Mouse (Mus musculus) frontal cortex, postnatal 25 days (tissue): ENCODE results near the gene Prom1.

Source experiments
- DNase-seq, 2 experiments: peaks; one replicate each; pipeline ENCODE4 v3.0.0; 2022; ENCODE audit warnings: low spot score in 2 of 2

The Prom1 gene

DNA sequence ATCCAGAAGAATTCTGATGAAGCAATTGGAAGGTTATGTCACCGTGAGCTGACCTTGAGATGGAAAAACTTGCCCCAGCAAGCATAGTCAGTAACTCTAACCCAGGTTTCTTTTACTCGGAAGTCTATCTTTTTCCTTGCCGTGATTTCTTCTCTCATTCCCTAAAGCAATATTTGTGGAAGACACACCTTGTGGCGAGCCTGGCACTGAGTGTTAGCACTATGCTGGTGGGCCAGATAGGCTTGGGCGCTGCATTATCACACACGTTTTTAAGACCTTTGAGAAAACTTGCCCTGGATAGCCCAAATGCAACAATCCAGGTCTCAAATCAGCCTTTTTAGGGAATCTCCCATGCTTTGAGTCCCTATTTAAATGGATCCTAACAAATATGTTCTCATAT is 127.7 kb downstream of the Prom1 start:
- no peak for DNase-seq

DNA sequence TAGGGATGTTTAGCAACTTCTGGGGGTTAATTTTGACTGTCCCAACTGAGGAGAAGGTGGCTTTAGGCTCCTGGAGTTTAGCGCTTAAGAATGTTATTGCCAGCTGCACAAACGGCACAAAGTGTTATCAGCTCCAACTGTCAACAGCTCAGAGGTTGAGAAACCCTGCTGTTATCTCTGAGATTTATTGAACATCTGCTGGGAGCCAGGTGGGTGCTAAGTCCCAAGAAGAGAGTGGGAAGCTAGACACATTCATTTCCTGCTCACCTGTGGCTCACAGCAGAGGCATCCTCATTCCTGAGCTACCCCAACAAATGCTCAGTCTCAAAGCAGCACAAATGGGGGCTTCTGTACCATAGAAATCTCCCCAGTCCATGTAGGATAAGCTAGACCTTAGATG is 130.7 kb downstream of the Prom1 start:
- no peak for DNase-seq

DNA sequence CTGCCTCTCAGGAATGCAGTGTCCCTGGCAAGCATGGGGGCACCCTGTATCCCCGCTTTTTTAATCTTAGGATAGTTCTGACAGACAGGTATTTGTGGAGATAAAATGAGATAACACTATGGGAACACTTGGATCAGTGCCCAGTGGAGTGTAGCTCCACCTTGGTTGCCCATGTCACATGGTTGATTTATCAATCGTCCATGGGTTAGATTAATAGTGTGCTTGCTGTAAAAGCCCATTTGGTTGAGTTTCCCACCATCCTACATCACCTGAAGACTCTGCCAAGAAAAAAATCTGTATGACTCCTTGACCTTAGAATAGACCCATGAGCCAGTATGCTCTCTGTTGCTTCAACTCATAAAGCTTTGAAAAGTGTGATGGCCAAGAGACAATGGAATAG is 131.3 kb downstream of the Prom1 start:
- DNase-seq, result no peak

DNA sequence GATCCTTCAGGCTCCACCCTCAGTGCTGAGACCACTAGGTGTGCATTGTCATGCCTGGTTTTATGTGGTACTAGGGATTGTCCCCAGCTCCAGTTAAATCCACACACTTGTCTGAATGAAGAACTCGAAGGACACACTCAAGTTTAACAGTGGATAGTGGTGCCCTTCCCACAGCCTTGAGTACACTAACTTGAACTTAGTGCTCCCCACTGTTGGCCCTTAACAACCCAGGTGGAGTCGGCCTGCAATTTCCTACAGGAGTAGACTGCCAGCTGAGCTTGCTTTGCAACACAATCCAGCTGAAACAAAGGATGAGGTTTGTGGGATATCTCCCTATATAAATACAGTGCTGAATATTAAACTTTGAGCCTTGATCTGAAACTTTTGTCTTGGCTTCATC is 133.2 kb downstream of the Prom1 start:
- DNase-seq, result no peak

DNA sequence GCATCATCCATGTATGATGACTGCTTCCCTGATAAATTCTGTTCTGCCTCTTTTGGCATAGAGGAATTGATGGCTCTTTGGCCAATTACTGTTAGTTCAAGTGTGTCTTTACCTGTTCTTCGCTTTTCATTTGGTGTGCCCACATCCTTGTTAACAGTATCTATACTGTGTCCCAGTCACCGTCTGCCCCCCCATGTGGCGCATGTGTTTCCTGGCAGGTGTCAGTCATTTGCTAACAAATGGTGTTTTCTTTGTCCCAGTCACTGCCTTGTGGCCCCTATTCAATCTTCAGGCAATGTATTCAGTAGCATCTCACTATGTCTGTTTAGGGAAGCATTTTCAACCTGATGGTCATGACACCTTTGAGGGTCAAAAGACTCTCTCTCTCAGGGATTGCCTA is 140.8 kb downstream of the Prom1 start:
- no peak for DNase-seq

DNA sequence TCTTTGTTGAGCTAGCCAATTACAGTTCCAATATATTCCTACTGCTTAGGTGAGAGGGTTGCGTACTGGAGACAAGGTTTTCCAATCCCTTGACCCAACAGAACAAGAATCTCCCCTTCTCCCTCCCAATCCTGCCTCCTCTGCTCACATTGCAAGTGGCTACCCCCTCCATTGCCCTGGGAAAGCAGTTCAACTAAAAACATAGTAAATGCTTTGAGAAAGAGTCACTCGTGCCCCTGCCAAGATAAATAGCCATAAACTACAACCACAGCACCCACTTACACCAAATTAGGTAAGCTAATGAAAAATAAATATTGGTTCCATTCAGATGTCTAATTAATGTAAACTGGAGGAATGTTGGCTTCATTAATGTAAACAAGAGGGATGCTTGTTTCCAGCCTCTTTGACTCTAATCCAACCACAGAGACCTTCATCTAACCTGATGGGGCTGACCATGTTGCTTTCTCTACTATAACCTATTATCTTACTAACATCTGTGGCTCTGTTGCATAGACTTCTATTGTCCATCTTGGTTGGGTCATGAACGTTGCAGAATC is 141.9 kb downstream of the Prom1 start:
- no peak for DNase-seq

DNA sequence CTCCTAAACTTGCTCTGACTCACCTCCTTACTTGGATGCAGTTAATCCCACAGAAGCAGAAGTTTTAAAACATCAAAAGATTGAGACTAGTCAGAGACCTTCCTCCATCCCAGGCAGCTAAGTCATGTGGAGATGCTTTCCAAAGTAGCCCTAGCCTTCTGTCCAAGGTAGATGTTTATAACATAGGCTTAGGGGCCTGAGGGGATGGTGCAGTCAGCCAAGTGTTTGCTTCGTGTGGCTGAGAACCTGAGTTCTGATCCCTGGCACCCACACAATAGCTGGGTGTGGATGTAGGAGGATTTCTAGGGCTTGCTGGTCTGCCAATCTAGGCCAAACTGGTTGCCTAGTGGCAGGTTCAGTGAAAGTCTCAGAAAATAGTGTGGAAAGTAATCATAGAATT is 148.6 kb downstream of the Prom1 start:
- no peak for DNase-seq

DNA sequence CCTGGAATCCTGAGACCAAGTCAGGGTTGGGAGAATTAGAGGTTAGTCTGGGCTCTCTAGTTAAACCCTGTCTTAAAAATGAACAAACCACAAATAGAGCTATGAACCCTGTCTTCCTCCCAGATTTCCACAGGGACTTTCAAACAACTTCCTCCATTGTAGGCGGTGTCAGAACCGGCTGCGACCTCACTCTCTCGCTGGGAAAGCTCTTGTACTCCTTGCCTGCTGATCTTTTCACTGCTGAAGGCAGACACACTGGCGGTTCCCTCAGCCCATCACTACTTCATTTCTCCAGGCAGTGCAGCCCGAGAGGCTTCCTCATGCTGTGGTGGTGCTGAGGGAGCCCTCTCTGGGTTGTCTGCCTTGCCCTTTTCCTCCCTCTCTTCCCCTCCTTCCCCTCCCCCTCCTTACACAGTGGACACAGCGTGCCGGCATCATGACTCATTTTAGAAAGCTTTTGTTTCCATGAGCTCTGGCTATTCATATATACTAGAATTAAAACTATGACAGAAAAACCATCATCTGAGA is 153.0 kb downstream of the Prom1 start:
- DNase-seq, result no peak

DNA sequence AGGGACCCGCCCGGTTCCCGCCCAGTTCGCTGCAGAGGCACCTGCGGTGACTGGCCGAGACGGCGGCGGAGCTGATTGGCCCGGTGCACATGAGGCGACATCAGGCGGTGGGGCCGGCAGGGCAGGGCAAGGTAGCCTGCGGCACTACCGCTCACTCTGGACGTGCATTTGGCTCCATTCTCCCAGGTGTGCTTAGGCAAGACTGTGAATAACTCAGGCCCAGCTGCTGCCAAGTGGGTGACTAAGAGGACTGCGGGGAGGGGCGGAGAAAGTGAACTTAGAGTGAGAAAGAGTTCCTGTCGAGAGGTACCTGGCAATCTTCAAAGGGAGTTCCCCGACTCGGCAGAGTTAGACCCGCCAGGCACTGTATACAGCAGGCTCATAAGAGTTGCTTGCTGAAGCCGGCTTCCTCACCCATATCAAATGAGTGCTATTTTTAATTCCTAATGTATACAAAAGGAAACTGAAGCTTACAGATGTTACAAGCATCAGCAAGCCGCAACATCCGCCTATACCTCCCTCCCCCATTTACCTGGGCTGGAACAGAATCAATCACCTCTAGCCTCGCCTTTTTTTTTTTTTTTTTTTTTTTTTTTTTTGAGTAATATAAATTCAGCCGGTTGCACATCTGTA is 153.6 kb downstream of the Prom1 start:
- peak in 1 of 2 experiments; percentile 2 for DNase-seq

DNA sequence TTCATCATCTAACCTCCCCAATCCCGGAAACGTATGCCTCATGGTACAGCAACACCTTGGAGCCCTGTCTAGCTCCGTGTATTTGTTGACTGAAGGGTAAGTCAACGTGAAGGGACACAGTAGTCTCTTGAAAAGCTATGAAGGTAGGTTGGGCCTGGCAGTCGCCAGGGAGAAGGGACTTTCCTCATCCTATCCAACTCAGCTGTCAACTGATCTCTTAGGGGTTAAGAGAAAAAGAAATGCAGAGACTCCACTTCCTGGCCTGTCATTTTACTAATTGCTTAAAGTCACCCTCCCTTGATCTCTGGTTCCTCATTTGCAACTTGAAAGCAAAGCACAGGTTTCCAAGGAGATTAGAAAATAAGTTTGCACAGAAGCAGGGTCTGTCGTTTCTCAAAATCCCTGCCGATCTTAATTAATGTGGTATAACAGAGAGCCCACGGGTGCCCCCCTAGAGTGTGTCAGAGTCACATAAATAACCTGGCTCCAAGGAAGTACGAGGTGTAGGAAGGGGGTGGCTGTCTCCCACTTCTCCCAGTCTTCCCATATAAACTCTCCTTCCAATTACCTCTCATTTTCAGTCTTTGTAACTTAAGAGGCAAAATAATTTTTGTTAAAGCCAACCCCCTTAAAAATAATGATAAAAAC is 154.4 kb downstream of the Prom1 start:
- DNase-seq, result no peak
